Mouse (Mus musculus) right cerebral cortex, adult 2 months (tissue): ENCODE measurements at regions not wholly inside any gene's neighbourhood (a gene's known extent, or its start where the extent isn't known, plus 50 kb on each side); places are given as distances from the start of the nearest gene placed in this dataset.

ENCODE experiments used
- DNase-seq, 2 experiments: peaks; one replicate each; pipeline ENCODE4 v3.0.0; 2021 to 2022; ENCODE audit warnings: low spot score in 2 of 2

GRCm38 (mm10) chr9:113601451-113601850 is 106.6 kb downstream of the Pdcd6ip start:
- DNase-seq: no peak

- peak; percentile 45 to 46 for DNase-seq
Observed at GRCm38 (mm10) chr9:113587260-113587659, 120.8 kb downstream of the Pdcd6ip start.

- DNase-seq: peak; percentile 40 to 44
Observed at GRCm38 (mm10) chr9:113586477-113586876, 121.6 kb downstream of the Pdcd6ip start.

- DNase-seq: peak; percentile 46 to 72
Observed at GRCm38 (mm10) chr9:113578221-113578620, 129.8 kb downstream of the Pdcd6ip start.

GRCm38 (mm10) chr9:113568849-113569248 is 139.2 kb downstream of the Pdcd6ip start:
- DNase-seq: peak in 1 of 2 experiments; percentile 39

GRCm38 (mm10) chr9:113567705-113568104 is 140.4 kb downstream of the Pdcd6ip start:
- DNase-seq: no peak

GRCm38 (mm10) chr9:113566620-113567019 is 141.4 kb downstream of the Pdcd6ip start:
- DNase-seq: no peak

GRCm38 (mm10) chr9:113553911-113554310 is 154.1 kb downstream of the Pdcd6ip start:
- no peak for DNase-seq

GRCm38 (mm10) chr9:113547458-113547857 is 160.6 kb downstream of the Pdcd6ip start:
- no peak for DNase-seq

- DNase-seq: peak in 1 of 2 experiments; percentile 60
Observed at GRCm38 (mm10) chr9:113528586-113528985, 179.5 kb downstream of the Pdcd6ip start.

GRCm38 (mm10) chr9:113524307-113524706 is 183.8 kb downstream of the Pdcd6ip start:
- peak in 1 of 2 experiments; percentile 38 for DNase-seq

GRCm38 (mm10) chr9:113523173-113523572 is 184.9 kb downstream of the Pdcd6ip start:
- DNase-seq: no peak

- peak in 1 of 2 experiments; percentile 4 for DNase-seq
Observed at GRCm38 (mm10) chr9:113519727-113520126, 188.3 kb downstream of the Pdcd6ip start.

GRCm38 (mm10) chr9:113518482-113518881 is 189.6 kb downstream of the Pdcd6ip start:
- DNase-seq: peak in 1 of 2 experiments; percentile 26

- peak in 1 of 2 experiments; percentile 1 for DNase-seq
Observed at GRCm38 (mm10) chr9:113517756-113518155, 190.3 kb downstream of the Pdcd6ip start.

GRCm38 (mm10) chr9:113515703-113516020 is 192.4 kb downstream of the Pdcd6ip start:
- DNase-seq: no peak

GRCm38 (mm10) chr9:113514846-113515702 is 193.0 kb downstream of the Pdcd6ip start:
- peak; percentile 28 to 41 for DNase-seq

GRCm38 (mm10) chr9:113511302-113511701 is 196.8 kb downstream of the Pdcd6ip start:
- DNase-seq: peak; percentile 43 to 47

- no peak for DNase-seq
Observed at GRCm38 (mm10) chr9:113509368-113509767, 198.7 kb downstream of the Pdcd6ip start.

- DNase-seq: peak; percentile 86 to 92
Observed at GRCm38 (mm10) chr9:113508821-113509220, 199.2 kb downstream of the Pdcd6ip start.

GRCm38 (mm10) chr9:113507561-113508460 is 200.2 kb downstream of the Pdcd6ip start:
- peak in 1 of 2 experiments; percentile 70 for DNase-seq

GRCm38 (mm10) chr9:113499246-113499645 is 208.8 kb downstream of the Pdcd6ip start:
- DNase-seq: no peak
